Mouse (Mus musculus) liver, embryonic 11.5 days (tissue): ENCODE data around the gene Tmem201. TPM values are rescaled to one million over a fixed set of nuclear protein-coding genes. Genes with fewer than 3 reads are reported as not detected.
A peak's percentile ranks its signal among the peaks of the same experiment; 100 is the strongest.
"Not testable (repeated sequence)": the region's sequence is repeated elsewhere in the genome, so short reads cannot be mapped to it uniquely, and the experiment has no call there.

Experiments used
- ATAC-seq: fragments of 200-750 bp; cut with Nextera tagmentation; replicated peaks from 2 replicates; pipeline ENCODE4 v1.8.0; 2017; ENCODE audit warnings: moderate number of reproducible peaks, mild to moderate bottlenecking, moderate TSS enrichment, moderate library complexity; ENCODE audit not compliant: low FRiP score
- DNase-seq: peaks from one replicate; pipeline ENCODE4 v3.0.0-alpha.2; 2017; ENCODE audit warnings: low spot score
- H3K27ac ChIP-seq: fragments of 300-500 bp; sonication (generic); 2 replicates; pipeline ENCODE4 v1.5.1; 2014; ENCODE audit warnings: mild to moderate bottlenecking, low read depth, low read length, control low read depth
- H3K27me3 ChIP-seq: fragments of 300-500 bp; sonication (generic); replicated peaks from 2 replicates; pipeline ENCODE4 v1.6.1; 2014; ENCODE audit warnings: low read length, mixed read lengths; ENCODE audit not compliant: control insufficient read depth, insufficient read depth
- H3K36me3 ChIP-seq: fragments of 300-500 bp; sonication (generic); 2 replicates; pipeline ENCODE4 v1.6.1; 2014; ENCODE audit warnings: mild to moderate bottlenecking, low read length, moderate library complexity, mixed read lengths; ENCODE audit not compliant: control insufficient read depth, insufficient read depth
- H3K4me1 ChIP-seq: fragments of 300-500 bp; sonication (generic); replicated peaks from 2 replicates; pipeline ENCODE4 v1.6.1; 2014; ENCODE audit warnings: low read length, mixed read lengths; ENCODE audit not compliant: control insufficient read depth, insufficient read depth
- H3K4me2 ChIP-seq: fragments of 300-500 bp; sonication (generic); 2 replicates; pipeline ENCODE4 v1.6.1; 2014; ENCODE audit warnings: mild to moderate bottlenecking, control low read depth, moderate library complexity
- H3K4me3 ChIP-seq: fragments of 300-500 bp; sonication (generic); 2 replicates; pipeline ENCODE4 v1.5.1; 2014; ENCODE audit warnings: low read depth, low read length, control low read depth
- H3K9ac ChIP-seq: fragments of 300-500 bp; sonication (generic); 2 replicates; pipeline ENCODE4 v1.6.1; 2014; ENCODE audit warnings: low read depth, low read length, control low read depth
- H3K9me3 ChIP-seq: fragments of 300-500 bp; sonication (generic); 2 replicates; pipeline ENCODE4 v1.6.1; 2016; ENCODE audit warnings: low read length, inconsistent platforms, mixed read lengths; ENCODE audit not compliant: control insufficient read depth
- WGBS: fragments of 180-500 bp; shearing (Covaris S2); extraction: QIAGEN DNeasy Blood & Tissue Kit; methylation state at CpG from one replicate; pipeline ENCODE4 v1.1.7; 2014; 5-methylcytosine and 5-hydroxymethylcytosine counted together
- polyA plus RNA-seq: library from polyadenylated mRNA; unstranded; fragments of >200 nt; fragmentation: Nextera tagmentation; extraction: Ambion mirVana; gene quantifications from 2 replicates; pipeline ENCODE4 v1.2.1, GENCODE M21; 2014

Tmem201 gene
- polyA plus RNA-seq, 1 experiment from 2014 or later: 16.8 TPM

GRCm38 (mm10) chr4:149775330-149775729, 37.5 kb upstream of the Tmem201 start:
- H3K27me3 ChIP-seq: no peaks in the 10 kb centered on the region
- no peak overlapping the region for H3K4me2 ChIP-seq
- H3K4me1 ChIP-seq: peaks cover 19% of the 10 kb centered on the region
- H3K36me3 ChIP-seq: no peaks in the 10 kb centered on the region
- no peak overlapping the region for H3K27ac ChIP-seq
- 74% methylated on average over 7 of the region's 7 CpGs for WGBS
- H3K9ac ChIP-seq: no peak overlapping the region
- H3K4me3 ChIP-seq: no peak overlapping the region
- H3K9me3 ChIP-seq: no peaks in the 10 kb centered on the region
- no peak for ATAC-seq
- DNase-seq: no peak

DNA sequence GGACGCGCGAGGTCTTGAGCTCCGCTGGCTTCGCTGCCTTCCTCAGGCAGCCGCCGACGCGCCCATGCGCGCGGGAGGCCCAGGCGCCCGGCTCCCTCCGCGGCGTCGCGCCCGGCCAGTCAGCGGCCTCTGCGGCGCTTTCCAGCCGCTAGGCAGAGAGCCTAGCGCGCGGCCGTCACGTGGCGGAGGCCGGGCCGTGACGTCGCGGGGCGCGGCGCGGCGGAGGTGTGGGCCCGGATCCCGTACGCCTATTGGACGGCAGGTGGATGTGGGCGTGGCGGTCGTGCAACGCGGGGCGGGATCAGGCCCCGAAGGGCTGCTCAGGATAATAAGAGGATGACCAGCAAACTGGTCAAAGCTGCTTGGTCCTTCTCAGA, 36.2 kb upstream of the Tmem201 start, which contains the start of gene Slc25a33:
Slc25a33 (minus strand) TSS at position 184 of the 377 bp plus-strand sequence.
- ATAC-seq: peak; percentile 98
- no peaks in the 10 kb centered on the region for H3K9me3 ChIP-seq
- peak within 1 kb of the TSS; percentile 81 for H3K9ac ChIP-seq
- under 1% methylated on average over 51 of the region's 51 CpGs for WGBS
- peak within 1 kb of the TSS; percentile 57; the same call in 1 of the 2 replicates for H3K27ac ChIP-seq
- H3K4me3 ChIP-seq: peak within 1 kb of the TSS; percentile 70
- H3K36me3 ChIP-seq: no peaks in the 10 kb centered on the region
- peak; percentile 92 for DNase-seq
- H3K27me3 ChIP-seq: no peaks in the 10 kb centered on the region
- peaks cover 12% of the 10 kb centered on the region; the same call in 1 of the 2 replicates for H3K4me1 ChIP-seq
- H3K4me2 ChIP-seq: peak within 1 kb of the TSS; percentile 90

GRCm38 (mm10) chr4:149773408-149774093, 35.7 kb upstream of the Tmem201 start:
- Histone ChIP-seq H3K4me2 (peak overlapping the region; percentile 90), H3K4me1 (peaks cover 12% of the 10 kb centered on the region; the same call in 1 of the 2 replicates), H3K9me3 (no peaks in the 10 kb centered on the region), H3K36me3 (no peaks in the 10 kb centered on the region), H3K4me3 (peak overlapping the region; percentile 70), H3K27me3 (no peaks in the 10 kb centered on the region), H3K27ac (peak overlapping the region; percentile 57; the same call in 1 of the 2 replicates), H3K9ac (peak overlapping the region; percentile 81)
- ATAC-seq (peak; percentile 22; the same call in 1 of the 2 replicates), DNase-seq (peak; percentile 78)
- under 1% methylated on average over 63 of the region's 65 CpGs for WGBS

DNA sequence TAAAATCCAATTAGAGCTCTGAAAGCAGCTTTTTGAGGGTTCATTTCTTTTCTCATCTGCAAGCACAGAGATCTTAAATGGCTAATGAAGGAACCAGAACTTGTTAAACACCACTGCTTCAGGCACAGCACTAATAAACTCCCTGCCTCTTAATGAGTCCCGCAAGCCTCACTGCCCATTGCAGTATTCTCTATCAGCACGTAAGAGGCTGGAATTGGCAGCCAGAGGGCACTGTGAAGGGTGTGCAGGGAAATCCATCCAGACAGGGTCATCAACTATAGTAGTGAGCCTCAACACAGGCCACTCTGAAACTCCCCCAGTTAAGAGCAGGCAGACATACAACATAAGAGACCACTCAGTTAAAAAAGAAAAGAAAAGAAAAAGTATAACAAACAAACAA, 34.5 kb upstream of the Tmem201 start:
- Histone ChIP-seq H3K36me3 (no peaks in the 10 kb centered on the region), H3K4me1 (peaks cover 12% of the 10 kb centered on the region; the same call in 1 of the 2 replicates), H3K9ac (no peak overlapping the region), H3K4me2 (peak overlapping the region; percentile 90), H3K27me3 (no peaks in the 10 kb centered on the region), H3K4me3 (peak overlapping the region; percentile 9; the same call in 1 of the 2 replicates), H3K9me3 (no peaks in the 10 kb centered on the region), H3K27ac (no peak overlapping the region)
- ATAC-seq: no peak
- DNase-seq: no peak
- WGBS: 36% methylated on average over 2 of the region's 2 CpGs

GRCm38 (mm10) chr4:149765201-149765600, 27.4 kb upstream of the Tmem201 start:
- Histone ChIP-seq H3K4me1 (no peaks in the 10 kb centered on the region), H3K27ac (no peak overlapping the region), H3K36me3 (no peaks in the 10 kb centered on the region; the same call in 1 of the 2 replicates), H3K9ac (no peak overlapping the region), H3K4me3 (no peak overlapping the region), H3K27me3 (no peaks in the 10 kb centered on the region), H3K4me2 (no peak overlapping the region), H3K9me3 (no peaks in the 10 kb centered on the region)
- DNase-seq (no peak), ATAC-seq (no peak)
- 87% methylated on average over 5 of the region's 5 CpGs for WGBS

- H3K9me3 ChIP-seq: no peaks in the 10 kb centered on the region
- H3K4me3 ChIP-seq: no peak overlapping the region
- DNase-seq (no peak), ATAC-seq (no peak)
- H3K36me3 ChIP-seq: no peaks in the 10 kb centered on the region; the same call in 1 of the 2 replicates
- no peaks in the 10 kb centered on the region for H3K4me1 ChIP-seq
- no peaks in the 10 kb centered on the region for H3K27me3 ChIP-seq
- no peak overlapping the region for H3K27ac ChIP-seq
- no peak overlapping the region for H3K9ac ChIP-seq
- WGBS: 69% methylated on average over 2 of the region's 2 CpGs
- no peak overlapping the region for H3K4me2 ChIP-seq
Observed at GRCm38 (mm10) chr4:149763335-149763734, 25.5 kb upstream of the Tmem201 start.

- peaks cover 2% of the 10 kb centered on the region; the same call in 1 of the 2 replicates for H3K36me3 ChIP-seq
- DNase-seq (no peak), ATAC-seq (no peak)
- WGBS: 72% methylated on average over 5 of the region's 5 CpGs
- no peak overlapping the region for H3K27ac ChIP-seq
- H3K27me3 ChIP-seq: no peaks in the 10 kb centered on the region
- H3K4me1 ChIP-seq: no peaks in the 10 kb centered on the region
- no peak overlapping the region for H3K9ac ChIP-seq
- H3K9me3 ChIP-seq: no peaks in the 10 kb centered on the region
- H3K4me2 ChIP-seq: no peak overlapping the region
- no peak overlapping the region for H3K4me3 ChIP-seq
Observed at GRCm38 (mm10) chr4:149759517-149759916, 21.7 kb upstream of the Tmem201 start.

GRCm38 (mm10) chr4:149758423-149758822, 20.6 kb upstream of the Tmem201 start:
- H3K4me2 ChIP-seq: no peak overlapping the region
- no peaks in the 10 kb centered on the region for H3K27me3 ChIP-seq
- H3K9ac ChIP-seq: no peak overlapping the region
- H3K27ac ChIP-seq: no peak overlapping the region
- 80% methylated on average over 6 of the region's 6 CpGs for WGBS
- peaks cover 2% of the 10 kb centered on the region; the same call in 1 of the 2 replicates for H3K36me3 ChIP-seq
- no peaks in the 10 kb centered on the region for H3K4me1 ChIP-seq
- H3K4me3 ChIP-seq: no peak overlapping the region
- ATAC-seq: no peak
- no peak for DNase-seq
- H3K9me3 ChIP-seq: no peaks in the 10 kb centered on the region

DNA sequence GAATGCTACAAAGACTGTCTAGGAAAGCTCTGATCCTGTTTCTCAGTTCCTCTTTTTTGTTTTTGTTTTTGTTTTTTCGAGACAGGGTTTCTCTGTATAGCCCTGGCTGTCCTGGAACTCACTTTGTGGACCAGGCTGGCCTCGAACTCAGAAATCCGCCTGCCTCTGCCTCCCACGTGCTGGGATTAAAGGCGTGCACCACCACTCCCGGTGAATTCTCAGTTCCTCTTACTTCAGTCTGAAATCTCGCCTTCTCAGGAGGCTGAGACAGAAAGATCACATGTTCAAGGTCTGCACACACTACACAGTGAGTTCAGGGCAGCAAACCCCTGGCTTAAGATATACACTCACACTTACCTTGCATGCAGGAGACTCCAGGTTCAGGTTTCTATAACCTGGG, 18.7 kb upstream of the Tmem201 start:
- 77% methylated on average over 7 of the region's 7 CpGs for WGBS
- H3K9me3 ChIP-seq, H3K36me3 ChIP-seq, H3K27me3 ChIP-seq, H3K27ac ChIP-seq, H3K4me1 ChIP-seq, DNase-seq, H3K4me3 ChIP-seq, ATAC-seq, H3K4me2 ChIP-seq, H3K9ac ChIP-seq: not testable (repeated sequence)
